Mouse (Mus musculus): ENCODE results near the gene Hs6st3. TPM values are rescaled to one million over a fixed set of nuclear protein-coding genes. Genes with fewer than 3 reads are reported as not detected.

Gene Hs6st3
- polyA plus RNA-seq, 1 experiment = 0.08 TPM

DNA sequence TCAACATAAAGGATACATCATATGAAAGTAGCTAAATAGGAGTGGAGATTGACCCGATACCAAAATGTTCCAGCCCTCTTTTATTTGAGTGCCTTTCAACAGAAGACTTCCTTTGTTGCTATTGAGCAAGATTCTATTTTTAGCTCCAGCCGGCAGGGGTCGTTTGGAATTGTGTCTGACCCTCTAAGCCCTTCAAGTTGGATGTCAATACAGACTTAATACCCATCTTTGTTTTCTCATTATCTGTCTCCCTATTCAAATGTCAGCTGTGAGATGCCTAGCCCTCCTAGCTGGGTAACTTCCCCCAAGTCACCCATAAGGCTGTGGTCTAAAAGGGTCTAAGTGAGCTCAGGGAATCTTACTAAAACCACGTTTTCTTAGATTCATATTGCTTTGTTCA is 312.3 kb downstream of the Hs6st3 start:
- H3K4me3 ChIP-seq (ENCODE audit: insufficient read depth, low read depth, low read length) = no peak overlapping the region
- no peaks in the 10 kb centered on the region for H3K36me3 ChIP-seq (ENCODE audit: control insufficient read depth, insufficient read depth, low read length)
- 45% methylated on average over 4 of the region's 4 CpGs for WGBS
- no peak for DNase-seq
- H3K4me1 ChIP-seq (ENCODE audit: control insufficient read depth, insufficient read depth, low read length) = no peaks in the 10 kb centered on the region
- no peaks in the 10 kb centered on the region; the same call in 1 of the 2 replicates for H3K27me3 ChIP-seq (replicated peaks; ENCODE audit: control insufficient read depth, insufficient read depth, low read length)
- H3K27ac ChIP-seq (ENCODE audit: insufficient read depth, low read depth, low read length) = no peak overlapping the region
- TF ChIP-seq CTCF (conservative IDR thresholded peaks at IDR 0.05; ENCODE audit: insufficient read depth, insufficient read length, low read depth, low read length) (no peak), POLR2A (IDR thresholded peaks at IDR 0.05; ENCODE audit: low read depth, low read length) (no peak)

GRCm38 (mm10) chr14:119451594-119451993 is 313.5 kb downstream of the Hs6st3 start:
- H3K27me3 ChIP-seq (replicated peaks; ENCODE audit: control insufficient read depth, insufficient read depth, low read length) = no peaks in the 10 kb centered on the region
- H3K4me3 ChIP-seq (ENCODE audit: insufficient read depth, low read depth, low read length) = no peak overlapping the region
- H3K36me3 ChIP-seq (ENCODE audit: control insufficient read depth, insufficient read depth, low read length) = no peaks in the 10 kb centered on the region
- H3K4me1 ChIP-seq (ENCODE audit: control insufficient read depth, insufficient read depth, low read length) = no peaks in the 10 kb centered on the region
- TF ChIP-seq POLR2A (IDR thresholded peaks at IDR 0.05; ENCODE audit: low read depth, low read length) = no peak
- no peak for TF ChIP-seq CTCF (conservative IDR thresholded peaks at IDR 0.05; ENCODE audit: insufficient read depth, insufficient read length, low read depth, low read length)
- H3K27ac ChIP-seq (ENCODE audit: insufficient read depth, low read depth, low read length) = no peak overlapping the region
- no peak for DNase-seq

DNA sequence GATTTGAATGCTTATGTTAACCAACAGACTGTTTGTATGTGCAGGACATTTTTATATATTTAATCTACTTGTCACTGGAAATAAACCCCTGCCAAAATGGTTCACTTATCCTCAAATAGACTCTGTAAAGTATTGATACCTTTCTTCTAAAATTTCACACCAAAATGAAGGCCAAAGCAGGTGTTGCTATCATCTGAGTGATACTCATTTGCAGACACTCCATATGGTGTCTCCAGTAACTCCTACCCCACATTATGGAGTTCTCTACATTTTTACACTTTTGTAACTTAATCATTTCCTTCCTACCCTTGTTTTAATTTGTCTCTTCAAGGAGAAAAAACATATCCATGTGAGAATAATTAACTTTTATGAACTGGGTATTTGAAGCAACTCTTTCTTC is 314.2 kb downstream of the Hs6st3 start:
- Histone ChIP-seq H3K27ac (ENCODE audit: insufficient read depth, low read depth, low read length) (no peak overlapping the region), H3K27me3 (replicated peaks; ENCODE audit: control insufficient read depth, insufficient read depth, low read length) (no peaks in the 10 kb centered on the region), H3K4me3 (ENCODE audit: insufficient read depth, low read depth, low read length) (no peak overlapping the region), H3K36me3 (ENCODE audit: control insufficient read depth, insufficient read depth, low read length) (no peaks in the 10 kb centered on the region), H3K4me1 (ENCODE audit: control insufficient read depth, insufficient read depth, low read length) (no peaks in the 10 kb centered on the region)
- DNase-seq = no peak
- no peak for TF ChIP-seq POLR2A (IDR thresholded peaks at IDR 0.05; ENCODE audit: low read depth, low read length)
- TF ChIP-seq CTCF (conservative IDR thresholded peaks at IDR 0.05; ENCODE audit: insufficient read depth, insufficient read length, low read depth, low read length) = no peak

DNA sequence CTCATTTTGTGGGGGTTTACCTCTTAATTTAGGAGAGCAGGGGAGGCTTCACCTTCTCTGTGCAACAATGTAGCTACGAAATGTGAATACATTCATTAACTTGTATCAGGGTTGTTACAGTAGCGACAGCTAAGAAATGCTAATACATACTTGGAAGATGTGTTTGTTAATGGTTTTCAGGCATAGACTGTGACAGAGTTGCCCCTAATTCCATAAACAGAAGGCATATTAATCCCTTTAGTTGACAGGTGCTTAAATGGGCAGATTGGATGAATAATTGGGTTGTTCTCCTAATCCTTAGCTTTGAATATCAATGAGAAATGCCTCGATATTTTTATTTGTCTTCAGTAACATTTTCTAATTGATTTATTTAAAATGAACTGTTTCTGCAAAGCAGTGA is 314.7 kb downstream of the Hs6st3 start:
- H3K4me3 ChIP-seq (ENCODE audit: insufficient read depth, low read depth, low read length) = no peak overlapping the region
- no peaks in the 10 kb centered on the region for H3K36me3 ChIP-seq (ENCODE audit: control insufficient read depth, insufficient read depth, low read length)
- no peaks in the 10 kb centered on the region for H3K27me3 ChIP-seq (replicated peaks; ENCODE audit: control insufficient read depth, insufficient read depth, low read length)
- WGBS = 80% methylated on average over 3 of the region's 3 CpGs
- DNase-seq = no peak
- H3K27ac ChIP-seq (ENCODE audit: insufficient read depth, low read depth, low read length) = no peak overlapping the region
- TF ChIP-seq POLR2A (IDR thresholded peaks at IDR 0.05; ENCODE audit: low read depth, low read length) = no peak
- TF ChIP-seq CTCF (conservative IDR thresholded peaks at IDR 0.05; ENCODE audit: insufficient read depth, insufficient read length, low read depth, low read length) = no peak
- H3K4me1 ChIP-seq (ENCODE audit: control insufficient read depth, insufficient read depth, low read length) = no peaks in the 10 kb centered on the region

GRCm38 (mm10) chr14:119464308-119464707 is 326.2 kb downstream of the Hs6st3 start:
- no peak for TF ChIP-seq CTCF (conservative IDR thresholded peaks at IDR 0.05; ENCODE audit: insufficient read depth, insufficient read length, low read depth, low read length)
- WGBS = 88% methylated on average over 5 of the region's 5 CpGs
- no peak overlapping the region for H3K27ac ChIP-seq (ENCODE audit: insufficient read depth, low read depth, low read length)
- H3K27me3 ChIP-seq (replicated peaks; ENCODE audit: control insufficient read depth, insufficient read depth, low read length) = no peaks in the 10 kb centered on the region
- no peak overlapping the region for H3K4me3 ChIP-seq (ENCODE audit: insufficient read depth, low read depth, low read length)
- no peaks in the 10 kb centered on the region for H3K36me3 ChIP-seq (ENCODE audit: control insufficient read depth, insufficient read depth, low read length)
- no peaks in the 10 kb centered on the region for H3K4me1 ChIP-seq (ENCODE audit: control insufficient read depth, insufficient read depth, low read length)
- no peak for DNase-seq

- Histone ChIP-seq H3K4me3 (ENCODE audit: insufficient read depth, low read depth, low read length) (no peak overlapping the region), H3K27me3 (replicated peaks; ENCODE audit: control insufficient read depth, insufficient read depth, low read length) (no peaks in the 10 kb centered on the region), H3K36me3 (ENCODE audit: control insufficient read depth, insufficient read depth, low read length) (no peaks in the 10 kb centered on the region), H3K27ac (ENCODE audit: insufficient read depth, low read depth, low read length) (no peak overlapping the region), H3K4me1 (ENCODE audit: control insufficient read depth, insufficient read depth, low read length) (no peaks in the 10 kb centered on the region)
- DNase-seq = no peak
- TF ChIP-seq POLR2A (IDR thresholded peaks at IDR 0.05; ENCODE audit: low read depth, low read length) (no peak), CTCF (conservative IDR thresholded peaks at IDR 0.05; ENCODE audit: insufficient read depth, insufficient read length, low read depth, low read length) (no peak)
- WGBS = 100% methylated on average over 1 of the region's 1 CpGs
These were observed 326.7 kb downstream of the Hs6st3 start for GRCm38 (mm10) chr14:119464883-119465282.

DNA sequence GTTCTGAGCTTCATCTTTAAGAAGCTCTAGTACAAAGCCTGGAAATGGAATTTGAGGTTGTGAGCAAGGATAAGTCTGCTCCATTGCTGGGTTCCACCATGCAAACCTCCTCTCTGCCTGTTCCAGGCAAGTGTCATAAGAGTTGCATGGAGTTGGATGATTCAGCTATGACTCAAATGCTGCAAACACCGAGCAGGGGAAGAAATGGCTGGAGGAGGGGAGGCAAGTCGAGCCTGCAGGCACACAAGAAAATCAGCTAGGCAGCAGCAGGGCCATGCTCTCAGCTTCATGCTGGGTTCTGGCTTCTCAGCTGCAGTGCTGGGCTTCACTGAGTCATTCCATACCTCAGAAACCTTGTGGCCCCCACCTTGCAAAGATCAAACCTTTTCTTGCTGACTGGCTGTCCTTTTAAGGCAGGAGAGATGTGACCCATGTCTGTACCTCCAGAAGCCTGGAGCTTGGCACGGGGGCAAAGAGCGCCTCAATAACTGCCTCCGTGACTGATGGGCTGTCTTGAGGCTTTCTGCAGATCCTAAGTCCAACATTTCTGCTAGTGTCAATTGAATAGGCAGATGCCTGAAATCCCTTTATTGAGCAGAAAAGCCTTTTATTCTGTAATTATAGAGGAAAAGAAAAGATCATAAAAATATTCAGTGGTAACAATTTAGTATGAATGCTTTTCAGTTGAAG is 328.9 kb downstream of the Hs6st3 start:
- no peak overlapping the region for H3K27ac ChIP-seq (ENCODE audit: insufficient read depth, low read depth, low read length)
- no peaks in the 10 kb centered on the region for H3K4me1 ChIP-seq (ENCODE audit: control insufficient read depth, insufficient read depth, low read length)
- no peaks in the 10 kb centered on the region for H3K36me3 ChIP-seq (ENCODE audit: control insufficient read depth, insufficient read depth, low read length)
- no peaks in the 10 kb centered on the region for H3K27me3 ChIP-seq (replicated peaks; ENCODE audit: control insufficient read depth, insufficient read depth, low read length)
- DNase-seq = no peak
- TF ChIP-seq CTCF (conservative IDR thresholded peaks at IDR 0.05; ENCODE audit: insufficient read depth, insufficient read length, low read depth, low read length) (no peak), POLR2A (IDR thresholded peaks at IDR 0.05; ENCODE audit: low read depth, low read length) (no peak)
- no peak overlapping the region for H3K4me3 ChIP-seq (ENCODE audit: insufficient read depth, low read depth, low read length)
- 39% methylated on average over 5 of the region's 5 CpGs for WGBS

Data from kidney, adult 2 months (tissue).